11 mouse cellular contexts compared by ENCODE assay signal in the genomic region with DNA sequence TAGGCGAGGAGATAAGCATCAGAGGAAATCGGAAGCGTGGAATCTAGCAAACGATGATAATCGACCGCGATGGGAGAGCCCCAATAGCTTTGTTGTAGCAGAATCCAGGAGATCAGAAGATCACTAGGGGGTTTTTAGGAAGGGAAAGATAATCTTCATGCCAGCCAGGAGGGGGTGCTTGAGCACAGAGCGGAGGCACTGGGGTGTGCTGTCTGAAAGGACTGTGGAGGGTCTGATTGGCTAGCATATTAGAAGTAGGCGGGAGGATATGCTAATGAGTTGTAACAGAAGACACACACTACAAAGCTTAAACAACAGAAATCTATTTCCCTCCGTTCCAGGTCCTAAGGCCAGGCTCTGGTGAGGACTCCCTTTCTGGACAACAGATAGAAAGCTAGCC. TPM values are rescaled to one million over a fixed set of nuclear protein-coding genes. Genes with fewer than 3 reads are reported as not detected.
DNase-seq lines count a peak whose midpoint lies in the region; ATAC-seq and TF ChIP-seq lines count a peak whose summit lies in the region.
"Had no signal": no experiment of that assay in that cellular context is flagged by ENCODE, and none has a peak within 500 bp of the region (broad histone marks: within the 10 kb centered on the region; RNA-seq: fewer than 3 reads in every experiment).

No protein-coding gene starts in this region.

- intact Hi-C loops in heart, adult 2 months (cut with DNase I): no loop called here

- 62% methylated on average over 10 of the region's 10 CpGs for WGBS in heart, adult 2 months

- TF ChIP-seq POLR2A in heart, adult 2 months (IDR thresholded peaks at IDR 0.05; ENCODE audit: insufficient read depth, low read depth, low read length): no peak

- H3K79me2 ChIP-seq in heart, adult 2 months (replicated peaks; ENCODE audit: control insufficient read depth, insufficient read depth, low read length): no peaks in the 10 kb centered on the region

- peak; percentile 32; the same call in 1 of the 2 replicates for ATAC-seq in granulocyte monocyte progenitor cell, adult 5-6 weeks (replicated peaks; ENCODE audit: poor library complexity, severe bottlenecking)

- H3K4me3 ChIP-seq in heart, adult 2 months: no peak overlapping the region
- H3K4me3 ChIP-seq: liver, embryonic 13.5 days; neural tube, embryonic 12.5 days had no signal

- H3K27ac ChIP-seq in heart, adult 2 months: no peak overlapping the region
- H3K27ac ChIP-seq: hindbrain, embryonic 14.5 days; liver, embryonic 13.5 days; neural tube, embryonic 12.5 days had no signal

- peak; percentile 21 for DNase-seq in heart, postnatal 4 days
- DNase-seq in heart, adult 2 months: no peak
- DNase-seq in thymus, postnatal 14 days: peak; percentile 10
- DNase-seq in thymus, adult 18-20 months: no peak
- no peak for DNase-seq in gastrocnemius, adult 8-10 months (ENCODE audit: low spot score in 2 of 2)
- DNase-seq in MN1 (ENCODE audit: low spot score): no peak
- no peak for DNase-seq in urinary bladder, postnatal 4 days (ENCODE audit: low spot score in 2 of 2)
- DNase-seq: liver, embryonic 13.5 days had no signal

- H3K27me3 ChIP-seq in heart, adult 2 months (ENCODE audit: control insufficient read depth, insufficient read depth, low read length): no peaks in the 10 kb centered on the region
- H3K27me3 ChIP-seq: liver, embryonic 13.5 days; neural tube, embryonic 12.5 days had no signal

- no peak for TF ChIP-seq EP300 in heart, adult 2 months (IDR thresholded peaks at IDR 0.05; ENCODE audit: insufficient read depth, low read depth, low read length)

- H3K36me3 ChIP-seq in heart, adult 2 months (ENCODE audit: control insufficient read depth, insufficient read depth, low read length): no peaks in the 10 kb centered on the region
- H3K36me3 ChIP-seq: liver, embryonic 13.5 days; neural tube, embryonic 12.5 days had no signal

- TF ChIP-seq CTCF in heart, adult 2 months (IDR thresholded peaks at IDR 0.05): no peak

- H3K9ac ChIP-seq in heart, adult 2 months (ENCODE audit: low read depth, low read length): no peak overlapping the region
- H3K9ac ChIP-seq: hindbrain, embryonic 14.5 days; liver, embryonic 13.5 days; neural tube, embryonic 12.5 days had no signal

- peaks cover 3% of the 10 kb centered on the region for H3K4me1 ChIP-seq in heart, adult 2 months (ENCODE audit: control insufficient read depth, insufficient read depth, low read length)
- H3K4me1 ChIP-seq: neural tube, embryonic 12.5 days had no signal

RNA-seq across cellular contexts. Expression of a gene that starts 50.3 kb away (rescaled TPM):
- 10 to 100 TPM; 16.7 to 19.0 TPM for total RNA-seq in heart, postnatal 4 days (2021)
- 10 to 100 TPM; 62.1 to 75.7 TPM for total RNA-seq in heart, adult 2 months (2021)
- 12.6 and 14.7 TPM in 2 replicates for polyA plus RNA-seq in heart, adult 2 months (2012; rRNA removed)
- total RNA-seq in granulocyte monocyte progenitor cell, adult 5-6 weeks (2014; fragmentation: Nextera tagmentation): 44.5 and 46.7 TPM in 2 replicates
- total RNA-seq in granulocyte monocyte progenitor cell, adult 5-6 weeks (2017): 27.7 and 42.5 TPM in 2 replicates
- 10 to 100 TPM; 59.5 to 86.1 (median 63.1) TPM for total RNA-seq in gastrocnemius, adult 8-10 months (2022)

RNA-seq across cellular contexts. Expression of a gene that starts 57.4 kb away (rescaled TPM):
- under 1 TPM in 1 of 2 experiments, not detected in 1; 0.14 TPM for total RNA-seq in heart, postnatal 4 days (2021)
- total RNA-seq in heart, adult 2 months (2021): not detected
- polyA plus RNA-seq in heart, adult 2 months (2012; rRNA removed): 0.06 and 0.29 TPM in 2 replicates
- total RNA-seq in granulocyte monocyte progenitor cell, adult 5-6 weeks (2014; fragmentation: Nextera tagmentation): not detected in 2 replicates
- total RNA-seq in granulocyte monocyte progenitor cell, adult 5-6 weeks (2017): not detected in 2 replicates
- total RNA-seq in gastrocnemius, adult 8-10 months (2022): not detected
- polyA plus RNA-seq: liver, embryonic 13.5 days had no signal

Comparison
In these comparisons a context has a peak if more than half of its experiments do, and no peak if none do; other contexts are left out.
1. DNase-seq: peak in heart, postnatal 4 days (single experiment) and thymus, postnatal 14 days (single experiment); none in heart, adult 2 months (0 of 2), thymus, adult 18-20 months (0 of 2), gastrocnemius, adult 8-10 months (0 of 2), MN1 (single experiment) and urinary bladder, postnatal 4 days (0 of 2).